Mouse (Mus musculus) embryo, embryonic 11.5 days (tissue): ENCODE data around the gene Dmxl2.

Experiments used
- DNase-seq: peaks from one replicate; pipeline ENCODE4 v3.0.0-alpha.2; 2012; ENCODE audit warnings: low read depth, low spot score

Dmxl2 gene

GRCm38 (mm10) chr9:54501453-54502110, at the start of gene Dmxl2:
Gene Dmxl2 (minus strand): TSS chr9:54501626.
- peak; percentile 88 for DNase-seq

GRCm38 (mm10) chr9:54549433-54549832, 48.0 kb upstream of the Dmxl2 start:
- no peak for DNase-seq

- peak; percentile 43 for DNase-seq
These were observed 46.1 kb upstream of the Dmxl2 start for GRCm38 (mm10) chr9:54547536-54547935.

GRCm38 (mm10) chr9:54544954-54545315, 43.5 kb upstream of the Dmxl2 start:
- DNase-seq, result no peak

GRCm38 (mm10) chr9:54544212-54544953, 43.0 kb upstream of the Dmxl2 start:
- no peak for DNase-seq

GRCm38 (mm10) chr9:54540801-54541200, 39.4 kb upstream of the Dmxl2 start:
- DNase-seq, result no peak

GRCm38 (mm10) chr9:54538684-54539083, 37.3 kb upstream of the Dmxl2 start, which contains the start of gene Sh2d7:
Gene Sh2d7 (plus strand): TSS chr9:54538984.
- DNase-seq, result no peak

- DNase-seq, result no peak
These were observed 36.8 kb upstream of the Dmxl2 start for GRCm38 (mm10) chr9:54538244-54538643.

- DNase-seq, result no peak
These were observed 36.1 kb upstream of the Dmxl2 start for GRCm38 (mm10) chr9:54537480-54537879.

GRCm38 (mm10) chr9:54537030-54537429, 35.6 kb upstream of the Dmxl2 start:
- no peak for DNase-seq

GRCm38 (mm10) chr9:54536236-54536635, 34.8 kb upstream of the Dmxl2 start:
- no peak for DNase-seq

GRCm38 (mm10) chr9:54533975-54534374, 32.5 kb upstream of the Dmxl2 start:
- DNase-seq, result no peak

GRCm38 (mm10) chr9:54532926-54533325, 31.5 kb upstream of the Dmxl2 start:
- DNase-seq, result no peak

- no peak for DNase-seq
These were observed 30.0 kb upstream of the Dmxl2 start for GRCm38 (mm10) chr9:54531421-54531820.

GRCm38 (mm10) chr9:54530836-54531235, 29.4 kb upstream of the Dmxl2 start:
- no peak for DNase-seq

- DNase-seq, result no peak
These were observed 28.5 kb upstream of the Dmxl2 start for GRCm38 (mm10) chr9:54529950-54530349.

GRCm38 (mm10) chr9:54527694-54528093, 26.3 kb upstream of the Dmxl2 start:
- DNase-seq, result no peak

GRCm38 (mm10) chr9:54520286-54520685, 18.9 kb upstream of the Dmxl2 start:
- DNase-seq, result no peak

GRCm38 (mm10) chr9:54518921-54519320, 17.5 kb upstream of the Dmxl2 start:
- no peak for DNase-seq

GRCm38 (mm10) chr9:54515991-54516390, 14.6 kb upstream of the Dmxl2 start:
- DNase-seq, result no peak

GRCm38 (mm10) chr9:54502873-54503272, 1.4 kb upstream of the Dmxl2 start:
- no peak for DNase-seq

- no peak for DNase-seq
These were observed 677 bp upstream of the Dmxl2 start for GRCm38 (mm10) chr9:54502111-54502495.

GRCm38 (mm10) chr9:54500832-54501452, 484 bp downstream of the Dmxl2 start:
- DNase-seq, result no peak
